Mouse (Mus musculus) thymus, adult 2 months (tissue): ENCODE measurements at regions not wholly inside any gene's neighbourhood (a gene's known extent, or its start where the extent isn't known, plus 50 kb on each side); places are given as distances from the start of the nearest gene placed in this dataset.

Source experiments
- CTCF ChIP-seq: fragments of 200-500 bp; IDR thresholded peaks from 2 replicates; pipeline ENCODE4 v1.5.1; 2012; ENCODE audit warnings: mild to moderate bottlenecking, control low read depth, low read length, moderate library complexity, borderline replicate concordance; ENCODE audit not compliant: control insufficient read depth, poor library complexity, insufficient read depth; ENCODE audit errors: extremely low read depth
- POLR2A ChIP-seq: fragments of 200-500 bp; IDR thresholded peaks from 2 replicates; pipeline ENCODE4 v1.6.1; 2012; ENCODE audit warnings: mild to moderate bottlenecking, low read length, control low read depth, moderate library complexity; ENCODE audit not compliant: control insufficient read depth, poor library complexity, insufficient read depth; ENCODE audit errors: extremely low read depth

- no peak for TF ChIP-seq CTCF
- no peak for TF ChIP-seq POLR2A
Measured at GRCm38 (mm10) chr13:31334981-31335380, 221.0 kb upstream of the Foxq1 start.
